8 mouse cellular contexts compared by ENCODE assay signal in genomic region chr7:141327469-141328372, GRCm38 (mm10). TPM values are rescaled to one million over a fixed set of nuclear protein-coding genes. Genes with fewer than 3 reads are reported as not detected.
DNase-seq lines count a peak whose midpoint lies in the region; ATAC-seq and TF ChIP-seq lines count a peak whose summit lies in the region.

Gene Deaf1, minus strand, starts transcription at chr7:141327690.
Gene Tmem80, plus strand, starts transcription at chr7:141327739.

- WGBS in hindbrain, embryonic 14.5 days, result under 1% methylated on average over 102 of the region's 105 CpGs

- H3K27me3 ChIP-seq in Patski, result no peaks in the 10 kb centered on the region
- no peaks in the 10 kb centered on the region for H3K27me3 ChIP-seq in hindbrain, embryonic 14.5 days (ENCODE audit: control insufficient read depth, insufficient read depth, low read length)

- peak; percentile 89 for ATAC-seq in Patski
- ATAC-seq in hindbrain, embryonic 14.5 days (ENCODE audit: low FRiP score), result peak; percentile 95

- peaks cover 36% of the 10 kb centered on the region for H3K4me1 ChIP-seq in hindbrain, embryonic 14.5 days (replicated peaks; ENCODE audit: control insufficient read depth, insufficient read depth, low read length)

- peak within 1 kb of the TSS; percentile 86 for H3K4me3 ChIP-seq in hindbrain, embryonic 14.5 days (replicated peaks; ENCODE audit: low read length)

- peaks cover 23% of the 10 kb centered on the region for H3K36me3 ChIP-seq in hindbrain, embryonic 14.5 days (replicated peaks; ENCODE audit: control insufficient read depth, insufficient read depth)

- POLR2A ChIA-PET in Patski (lab: Charles Lee), result interaction anchor here (1.1 to 1.2 kb wide), 4 partner anchors 12 to 376 kb away, joined by 3 to 6 read pairs (median 4); partner anchors contain the start of gene Eps8l2

- CTCF ChIA-PET in Patski (lab: Charles Lee), result interaction anchor here (1.0 to 4.2 kb wide), 3 partner anchors 36 to 67 kb away, joined by 3 to 19 read pairs (median 3); no protein-coding TSS in a partner anchor

- peak within 1 kb of the TSS; percentile 94 for H3K9ac ChIP-seq in hindbrain, embryonic 14.5 days

- peak; percentile 89 for DNase-seq in Patski (ENCODE audit: low read depth, low spot score)
- peak; percentile 100 for DNase-seq in cerebellum, postnatal 25 days
- DNase-seq in frontal cortex, postnatal 25 days (ENCODE audit: low spot score in 2 of 2), result peak; percentile 100
- peak; percentile 100 for DNase-seq in hindbrain, embryonic 14.5 days (ENCODE audit: low spot score)
- peak; percentile 99 for DNase-seq in layer of hippocampus, postnatal 36 days
- DNase-seq in lung, postnatal 36 days, result peak; percentile 100
- DNase-seq in retina, postnatal 1 day, result peak; percentile 99
- DNase-seq in urinary bladder, adult 18-20 months (ENCODE audit: low spot score in 2 of 2), result peak; percentile 98 to 99

- peak within 1 kb of the TSS; percentile 98 for H3K4me2 ChIP-seq in hindbrain, embryonic 14.5 days (replicated peaks)

- H3K9me3 ChIP-seq in hindbrain, embryonic 14.5 days (ENCODE audit: control insufficient read depth, low read length), result no peaks in the 10 kb centered on the region

- in situ Hi-C loops in Patski (cut with MboI; ENCODE audit: low pct_unique_long_range_greater_than_20kb), result no loop called here

- TF ChIP-seq CTCF in Patski (IDR thresholded peaks at IDR 0.05), result no peak

- peak within 1 kb of the TSS; percentile 100 for H3K27ac ChIP-seq in hindbrain, embryonic 14.5 days

RNA-seq across cellular contexts. Expression of gene Deaf1, which starts in this region (rescaled TPM):
- 62.1 TPM for polyA plus RNA-seq in Patski (2021)
- 187 TPM in 2 replicates for polyA plus RNA-seq in hindbrain, embryonic 14.5 days (2014; fragmentation: Nextera tagmentation; extraction: Ambion mirVana)
- 10 to 100 TPM; 79.4 to 82.5 TPM for total RNA-seq in layer of hippocampus, postnatal 36 days (2021)

RNA-seq across cellular contexts. Expression of gene Tmem80, which starts in this region (rescaled TPM):
- 34.0 TPM for polyA plus RNA-seq in Patski (2021)
- polyA plus RNA-seq in hindbrain, embryonic 14.5 days (2014; fragmentation: Nextera tagmentation; extraction: Ambion mirVana), result 24.7 and 32.6 TPM in 2 replicates
- 10 to 100 TPM; 32.4 to 34.3 TPM for total RNA-seq in layer of hippocampus, postnatal 36 days (2021)

Comparison
In these comparisons a context has a peak if more than half of its experiments do, and no peak if none do; other contexts are left out.
1. Peak in every context shown above with its lines: DNase-seq, ATAC-seq, H3K4me3 ChIP-seq and H3K27ac ChIP-seq.